In genomic region chr10:128695411-128695991, GRCm38 (mm10) we compare ENCODE assay signal across 8 mouse cellular contexts. TPM values are rescaled to one million over a fixed set of nuclear protein-coding genes. Genes with fewer than 3 reads are reported as not detected.
DNase-seq lines count a peak whose midpoint lies in the region; ATAC-seq and TF ChIP-seq lines count a peak whose summit lies in the region.

No protein-coding gene starts in this region.

- H3K9me3 ChIP-seq in heart, postnatal 0 days (replicated peaks; ENCODE audit: control insufficient read depth, low read length): no peaks in the 10 kb centered on the region
- H3K9me3 ChIP-seq in hindbrain, embryonic 14.5 days (ENCODE audit: control insufficient read depth, low read length): no peaks in the 10 kb centered on the region
- H3K9me3 ChIP-seq in midbrain, embryonic 16.5 days (replicated peaks; ENCODE audit: control insufficient read depth, low read length, poor library complexity, severe bottlenecking): no peaks in the 10 kb centered on the region

- ATAC-seq in heart, postnatal 0 days (ENCODE audit: insufficient read depth, low read depth): no peak
- no peak for ATAC-seq in hindbrain, embryonic 14.5 days (ENCODE audit: low FRiP score)
- no peak for ATAC-seq in midbrain, embryonic 16.5 days

- no peaks in the 10 kb centered on the region for H3K27me3 ChIP-seq in heart, postnatal 0 days (ENCODE audit: control insufficient read depth, insufficient read depth, low read length)
- H3K27me3 ChIP-seq in hindbrain, embryonic 14.5 days (ENCODE audit: control insufficient read depth, insufficient read depth, low read length): no peaks in the 10 kb centered on the region
- H3K27me3 ChIP-seq in midbrain, embryonic 16.5 days (ENCODE audit: control insufficient read depth, insufficient read depth, low read depth, low read length): no peaks in the 10 kb centered on the region

- peaks cover 11% of the 10 kb centered on the region for H3K36me3 ChIP-seq in heart, postnatal 0 days (replicated peaks; ENCODE audit: control insufficient read depth, insufficient read depth, low read length)
- H3K36me3 ChIP-seq in hindbrain, embryonic 14.5 days (replicated peaks; ENCODE audit: control insufficient read depth, insufficient read depth): peaks cover 3% of the 10 kb centered on the region; the same call in 1 of the 2 replicates
- no peaks in the 10 kb centered on the region for H3K36me3 ChIP-seq in midbrain, embryonic 16.5 days (ENCODE audit: control insufficient read depth, insufficient read depth, low read length)

- no peak for DNase-seq in heart, postnatal 0 days (ENCODE audit: low spot score)
- no peak for DNase-seq in heart, adult 11 months
- peak; percentile 29 for DNase-seq in hindbrain, embryonic 14.5 days (ENCODE audit: low spot score)
- no peak for DNase-seq in adrenal gland, postnatal 36 days
- DNase-seq in cerebellum, postnatal 14 days: no peak
- DNase-seq in frontal cortex, adult 2 months (ENCODE audit: extremely low spot score in 1 of 2, low spot score in 1 of 2): no peak

- H3K9ac ChIP-seq in heart, postnatal 0 days (replicated peaks; ENCODE audit: low read depth, low read length): peak overlapping the region; percentile 86
- peak overlapping the region; percentile 93 for H3K9ac ChIP-seq in hindbrain, embryonic 14.5 days
- H3K9ac ChIP-seq in midbrain, embryonic 16.5 days (ENCODE audit: low read depth, low read length): peak overlapping the region; percentile 99

- H3K4me2 ChIP-seq in heart, postnatal 0 days (ENCODE audit: low read depth, low read length): peak overlapping the region; percentile 84
- H3K4me2 ChIP-seq in hindbrain, embryonic 14.5 days (replicated peaks): peak overlapping the region; percentile 66
- H3K4me2 ChIP-seq in midbrain, embryonic 16.5 days (ENCODE audit: low read length): peak overlapping the region; percentile 77

- no peak for TF ChIP-seq POLR2A in bone marrow, adult 2 months (IDR thresholded peaks at IDR 0.05; ENCODE audit: borderline replicate concordance, control insufficient read depth, low read depth, low read length)

- under 1% methylated on average over 22 of the region's 22 CpGs for WGBS in heart, postnatal 0 days
- under 1% methylated on average over 22 of the region's 22 CpGs for WGBS in bone marrow, adult 2 months
- 1% methylated on average over 21 of the region's 22 CpGs for WGBS in hindbrain, embryonic 14.5 days
- whole genome bisulfite sequencing in midbrain, embryonic 16.5 days: under 1% methylated on average over 22 of the region's 22 CpGs

- H3K27ac ChIP-seq in heart, postnatal 0 days (ENCODE audit: low read depth): peak overlapping the region; percentile 95
- H3K27ac ChIP-seq in bone marrow, adult 2 months (ENCODE audit: control insufficient read depth, insufficient read depth, low read depth, low read length, poor library complexity): peak overlapping the region; percentile 96
- H3K27ac ChIP-seq in hindbrain, embryonic 14.5 days: peak overlapping the region; percentile 95
- peak overlapping the region; percentile 98 for H3K27ac ChIP-seq in midbrain, embryonic 16.5 days (ENCODE audit: low read length)

- TF ChIP-seq CTCF in heart, postnatal 0 days (IDR thresholded peaks at IDR 0.05; ENCODE audit: low read depth): no peak
- no peak for TF ChIP-seq CTCF in bone marrow, adult 2 months (IDR thresholded peaks at IDR 0.05; ENCODE audit: control insufficient read depth, insufficient read depth, low read length)

- TF ChIP-seq EP300 in heart, postnatal 0 days (IDR thresholded peaks at IDR 0.05; ENCODE audit: low read depth): no peak

- H3K4me1 ChIP-seq in heart, postnatal 0 days (ENCODE audit: control insufficient read depth, insufficient read depth): peaks cover 19% of the 10 kb centered on the region
- H3K4me1 ChIP-seq in bone marrow, adult 2 months (ENCODE audit: control insufficient read depth, insufficient read depth, low read length): peaks cover 2% of the 10 kb centered on the region
- H3K4me1 ChIP-seq in hindbrain, embryonic 14.5 days (replicated peaks; ENCODE audit: control insufficient read depth, insufficient read depth, low read length): peaks cover 12% of the 10 kb centered on the region; the same call in 1 of the 2 replicates
- peaks cover 12% of the 10 kb centered on the region for H3K4me1 ChIP-seq in midbrain, embryonic 16.5 days (ENCODE audit: control insufficient read depth, insufficient read depth, low read length)

- H3K4me3 ChIP-seq in heart, postnatal 0 days (ENCODE audit: low read depth, low read length): peak overlapping the region; percentile 76
- peak overlapping the region; percentile 94 for H3K4me3 ChIP-seq in bone marrow, adult 2 months (replicated peaks; ENCODE audit: control insufficient read depth, low read depth, low read length)
- H3K4me3 ChIP-seq in hindbrain, embryonic 14.5 days (replicated peaks; ENCODE audit: low read length): peak overlapping the region; percentile 83
- peak overlapping the region; percentile 98 for H3K4me3 ChIP-seq in midbrain, embryonic 16.5 days (ENCODE audit: low read depth, low read length)

RNA-seq across cellular contexts. Expression of gene Rab5b, which starts 0.6 kb away (rescaled TPM):
- 68.1 and 75.3 TPM in 2 replicates for total RNA-seq in heart, postnatal 0 days (2014; rRNA removed; ENCODE audit: low replicate concordance)
- polyA plus RNA-seq in heart, postnatal 0 days (2015; fragmentation: Nextera tagmentation; extraction: Ambion mirVana): 51.2 and 54.8 TPM in 2 replicates
- 26.4 and 35.4 TPM in 2 replicates for polyA plus RNA-seq in bone marrow, adult 2 months (2011; ENCODE audit: insufficient read depth, insufficient read length, low replicate concordance, missing spikeins)
- polyA plus RNA-seq in hindbrain, embryonic 14.5 days (2014; fragmentation: Nextera tagmentation; extraction: Ambion mirVana): 95.6 and 109 TPM in 2 replicates
- polyA plus RNA-seq in midbrain, embryonic 16.5 days (2015; fragmentation: Nextera tagmentation; extraction: Ambion mirVana): 119 and 128 TPM in 2 replicates
- 100 to 1,000 TPM; 111 to 125 TPM for total RNA-seq in adrenal gland, postnatal 36 days (2021)
- 114 and 118 TPM in 2 replicates for polyA plus RNA-seq in frontal cortex, adult 2 months (2012; rRNA removed)

RNA-seq across cellular contexts. Expression of gene Pmel, which starts 8.5 kb away (rescaled TPM):
- 7.7 and 23.2 TPM in 2 replicates for total RNA-seq in heart, postnatal 0 days (2014; rRNA removed; ENCODE audit: low replicate concordance)
- polyA plus RNA-seq in heart, postnatal 0 days (2015; fragmentation: Nextera tagmentation; extraction: Ambion mirVana): 2.0 and 3.0 TPM in 2 replicates
- polyA plus RNA-seq in bone marrow, adult 2 months (2011; ENCODE audit: insufficient read depth, insufficient read length, low replicate concordance, missing spikeins): 1.4 TPM in 1 of 2 replicates, not detected in the other
- polyA plus RNA-seq in hindbrain, embryonic 14.5 days (2014; fragmentation: Nextera tagmentation; extraction: Ambion mirVana): 0.79 and 0.85 TPM in 2 replicates
- polyA plus RNA-seq in midbrain, embryonic 16.5 days (2015; fragmentation: Nextera tagmentation; extraction: Ambion mirVana): 0.37 and 0.77 TPM in 2 replicates
- 1 to 10 TPM in 1 of 2 experiments, under 1 TPM in 1; 0.82 to 1.4 TPM for total RNA-seq in adrenal gland, postnatal 36 days (2021)
- polyA plus RNA-seq in frontal cortex, adult 2 months (2012; rRNA removed): 0.80 and 0.98 TPM in 2 replicates

RNA-seq across cellular contexts. Expression of gene Cdk2, which starts 9.3 kb away (rescaled TPM):
- 71.8 and 74.7 TPM in 2 replicates for total RNA-seq in heart, postnatal 0 days (2014; rRNA removed; ENCODE audit: low replicate concordance)
- 50.9 and 53.0 TPM in 2 replicates for polyA plus RNA-seq in heart, postnatal 0 days (2015; fragmentation: Nextera tagmentation; extraction: Ambion mirVana)
- polyA plus RNA-seq in bone marrow, adult 2 months (2011; ENCODE audit: insufficient read depth, insufficient read length, low replicate concordance, missing spikeins): 60.6 and 62.9 TPM in 2 replicates
- polyA plus RNA-seq in hindbrain, embryonic 14.5 days (2014; fragmentation: Nextera tagmentation; extraction: Ambion mirVana): 17.1 and 21.0 TPM in 2 replicates
- 14.6 and 15.0 TPM in 2 replicates for polyA plus RNA-seq in midbrain, embryonic 16.5 days (2015; fragmentation: Nextera tagmentation; extraction: Ambion mirVana)
- 10 to 100 TPM; 17.4 to 19.7 TPM for total RNA-seq in adrenal gland, postnatal 36 days (2021)
- 4.9 and 6.0 TPM in 2 replicates for polyA plus RNA-seq in frontal cortex, adult 2 months (2012; rRNA removed)

RNA-seq across cellular contexts. Expression of gene Suox, which starts 21.6 kb away (rescaled TPM):
- total RNA-seq in heart, postnatal 0 days (2014; rRNA removed; ENCODE audit: low replicate concordance): 17.2 and 21.4 TPM in 2 replicates
- polyA plus RNA-seq in heart, postnatal 0 days (2015; fragmentation: Nextera tagmentation; extraction: Ambion mirVana): 11.9 and 12.5 TPM in 2 replicates
- polyA plus RNA-seq in bone marrow, adult 2 months (2011; ENCODE audit: insufficient read depth, insufficient read length, low replicate concordance, missing spikeins): 10.8 and 11.6 TPM in 2 replicates
- polyA plus RNA-seq in hindbrain, embryonic 14.5 days (2014; fragmentation: Nextera tagmentation; extraction: Ambion mirVana): 11.5 and 12.7 TPM in 2 replicates
- polyA plus RNA-seq in midbrain, embryonic 16.5 days (2015; fragmentation: Nextera tagmentation; extraction: Ambion mirVana): 13.4 and 13.7 TPM in 2 replicates
- 10 to 100 TPM; 24.1 to 24.3 TPM for total RNA-seq in adrenal gland, postnatal 36 days (2021)
- polyA plus RNA-seq in frontal cortex, adult 2 months (2012; rRNA removed): 12.9 and 13.4 TPM in 2 replicates

RNA-seq across cellular contexts. Expression of gene Dgka, which starts 49.2 kb away (rescaled TPM):
- total RNA-seq in heart, postnatal 0 days (2014; rRNA removed; ENCODE audit: low replicate concordance): 4.8 and 6.8 TPM in 2 replicates
- 4.8 and 5.2 TPM in 2 replicates for polyA plus RNA-seq in heart, postnatal 0 days (2015; fragmentation: Nextera tagmentation; extraction: Ambion mirVana)
- 19.2 and 41.7 TPM in 2 replicates for polyA plus RNA-seq in bone marrow, adult 2 months (2011; ENCODE audit: insufficient read depth, insufficient read length, low replicate concordance, missing spikeins)
- 6.9 and 7.7 TPM in 2 replicates for polyA plus RNA-seq in hindbrain, embryonic 14.5 days (2014; fragmentation: Nextera tagmentation; extraction: Ambion mirVana)
- 6.1 and 6.3 TPM in 2 replicates for polyA plus RNA-seq in midbrain, embryonic 16.5 days (2015; fragmentation: Nextera tagmentation; extraction: Ambion mirVana)
- 10 to 100 TPM; 16.2 to 20.2 TPM for total RNA-seq in adrenal gland, postnatal 36 days (2021)
- 14.8 and 15.6 TPM in 2 replicates for polyA plus RNA-seq in frontal cortex, adult 2 months (2012; rRNA removed)
